Mouse (Mus musculus) B cell, adult 62 days (primary cell): ENCODE results near the gene Kat6b. TPM values are rescaled to one million over a fixed set of nuclear protein-coding genes. Genes with fewer than 3 reads are reported as not detected.

Experiments used
- total RNA-seq: library from RNA; stranded (reverse); gene quantifications from 4 replicates; pipeline ENCODE4 v1.2.4, GENCODE M21; 2023

The Kat6b gene
- 41.2 to 53.0 TPM (median 47.8 TPM) in 4 replicates for total RNA-seq

DNA sequence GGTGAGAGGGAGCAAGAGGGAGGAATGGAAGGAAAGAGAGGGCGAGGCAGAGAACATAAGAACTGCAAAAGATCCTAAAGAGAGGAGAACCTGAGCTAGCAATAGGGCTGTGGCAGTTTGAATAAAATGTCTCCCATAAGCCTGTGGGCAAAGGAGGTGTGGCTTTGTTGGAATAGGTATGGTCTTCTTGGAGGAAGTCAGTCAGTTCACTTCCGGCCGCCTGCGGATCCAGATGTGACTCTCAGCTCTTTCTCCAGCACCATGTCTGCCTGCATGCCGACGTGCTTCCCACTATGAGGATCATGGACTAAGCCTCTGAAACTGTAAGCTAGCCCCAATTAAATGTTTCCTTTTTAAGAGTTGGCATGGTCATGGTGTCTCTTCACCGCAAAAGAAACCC, at the start of gene Kat6b:
Kat6b (plus strand) TSS at position 204 of the 400 bp plus-strand sequence.

DNA sequence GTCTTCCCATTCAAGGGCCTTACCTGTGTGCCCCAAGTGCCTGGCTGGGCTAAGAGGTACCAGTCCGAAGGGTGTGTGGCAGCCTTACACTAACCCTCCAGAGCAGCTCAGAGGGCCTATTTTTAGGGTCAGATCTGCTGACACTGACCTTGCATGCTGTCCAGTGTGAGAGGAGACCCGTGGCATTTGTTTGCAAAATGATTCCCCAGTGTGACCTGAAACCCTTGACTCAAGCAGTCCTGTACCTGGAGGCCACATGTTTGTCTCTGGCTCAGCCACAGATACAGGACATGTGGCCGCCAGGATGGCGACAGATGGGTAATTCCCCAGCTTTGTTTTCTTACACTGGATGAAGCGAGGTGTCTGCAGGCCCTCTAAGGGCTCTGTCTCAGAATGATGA, 233.3 kb downstream of the Kat6b start, which contains the start of gene Dupd1:
Dupd1 (minus strand) TSS at position 91 of the 400 bp plus-strand sequence.

Other genes with a start within 250 kb of the Kat6b start
- not detected in 4 replicates for gene Dupd1, start 233.1 kb downstream of the Kat6b start, total RNA-seq